Mouse (Mus musculus) heart, postnatal 10 days (tissue): ENCODE measurements around the gene Epha4. TPM values are rescaled to one million over a fixed set of nuclear protein-coding genes. Genes with fewer than 3 reads are reported as not detected.

ENCODE experiments used
- DNase-seq, 2 experiments: peaks; one replicate each; pipeline ENCODE4 v3.0.0; 2021
- intact Hi-C: fragments of 180-260 bp; cut with DNase I; formaldehyde crosslinking; loops from one replicate; pipeline ENCODE4 v1.15.1; 2025
- total RNA-seq, 2 experiments: library from RNA; stranded (reverse); gene quantifications; 2 replicates each; pipeline ENCODE4 v1.2.3; 2021

Gene Epha4
- total RNA-seq, 2 experiments from 2014 or later = 19.3 to 24.0 TPM

- intact Hi-C loops = no loop called here
- no peak for DNase-seq
Observed at GRCm38 (mm10) chr1:77451541-77451940, 63.3 kb downstream of the Epha4 start.

DNA sequence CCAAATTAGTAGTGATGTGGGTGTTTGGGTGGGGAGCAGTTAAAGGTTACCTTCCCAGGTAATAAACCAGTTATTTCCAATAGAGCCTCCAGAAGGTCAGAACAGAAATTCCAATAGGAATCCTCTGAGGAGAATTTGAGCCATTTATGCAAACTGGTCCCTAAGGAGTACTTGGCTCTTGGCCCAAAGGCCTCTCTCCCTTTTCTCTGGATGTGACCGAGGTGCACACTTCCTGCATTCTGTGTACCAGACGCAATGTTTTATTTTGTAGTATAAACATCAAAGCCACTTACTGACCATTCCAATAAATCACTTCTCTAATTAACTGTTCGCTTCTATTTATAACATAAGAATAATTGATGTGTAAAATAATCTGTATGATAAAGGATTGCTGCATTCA, 64.7 kb downstream of the Epha4 start:
- DNase-seq = no peak
- intact Hi-C loops = no loop called here

GRCm38 (mm10) chr1:77447061-77447614, 67.8 kb downstream of the Epha4 start:
- intact Hi-C loops = no loop called here
- DNase-seq = no peak

- intact Hi-C loops = no loop called here
- no peak for DNase-seq
Observed at GRCm38 (mm10) chr1:77446438-77446837, 68.5 kb downstream of the Epha4 start.

GRCm38 (mm10) chr1:77444648-77445047, 70.2 kb downstream of the Epha4 start:
- intact Hi-C loops = loop anchor here (5.0 kb wide), 1 partner anchor 242 kb away; no protein-coding TSS in a partner anchor
- no peak for DNase-seq

GRCm38 (mm10) chr1:77441987-77442386, 72.9 kb downstream of the Epha4 start:
- DNase-seq = peak; percentile 11 to 12
- intact Hi-C loops = loop anchor here (5.0 kb wide), 1 partner anchor 240 kb away; no protein-coding TSS in a partner anchor

GRCm38 (mm10) chr1:77441401-77441800, 73.5 kb downstream of the Epha4 start:
- DNase-seq = no peak
- intact Hi-C loops = loop anchor here (5.0 kb wide), 1 partner anchor 239 kb away; no protein-coding TSS in a partner anchor

- DNase-seq = no peak
- intact Hi-C loops = loop anchor here (5.0 kb wide), 1 partner anchor 238 kb away; no protein-coding TSS in a partner anchor
Observed at GRCm38 (mm10) chr1:77440512-77440911, 74.4 kb downstream of the Epha4 start.

- DNase-seq = no peak
- intact Hi-C loops = loop anchor here (5.0 kb wide), 1 partner anchor 237 kb away; no protein-coding TSS in a partner anchor
Observed at GRCm38 (mm10) chr1:77439383-77440074, 75.4 kb downstream of the Epha4 start.

- intact Hi-C loops = no loop called here
Observed at GRCm38 (mm10) chr1:77438639-77439038, 76.2 kb downstream of the Epha4 start.

DNA sequence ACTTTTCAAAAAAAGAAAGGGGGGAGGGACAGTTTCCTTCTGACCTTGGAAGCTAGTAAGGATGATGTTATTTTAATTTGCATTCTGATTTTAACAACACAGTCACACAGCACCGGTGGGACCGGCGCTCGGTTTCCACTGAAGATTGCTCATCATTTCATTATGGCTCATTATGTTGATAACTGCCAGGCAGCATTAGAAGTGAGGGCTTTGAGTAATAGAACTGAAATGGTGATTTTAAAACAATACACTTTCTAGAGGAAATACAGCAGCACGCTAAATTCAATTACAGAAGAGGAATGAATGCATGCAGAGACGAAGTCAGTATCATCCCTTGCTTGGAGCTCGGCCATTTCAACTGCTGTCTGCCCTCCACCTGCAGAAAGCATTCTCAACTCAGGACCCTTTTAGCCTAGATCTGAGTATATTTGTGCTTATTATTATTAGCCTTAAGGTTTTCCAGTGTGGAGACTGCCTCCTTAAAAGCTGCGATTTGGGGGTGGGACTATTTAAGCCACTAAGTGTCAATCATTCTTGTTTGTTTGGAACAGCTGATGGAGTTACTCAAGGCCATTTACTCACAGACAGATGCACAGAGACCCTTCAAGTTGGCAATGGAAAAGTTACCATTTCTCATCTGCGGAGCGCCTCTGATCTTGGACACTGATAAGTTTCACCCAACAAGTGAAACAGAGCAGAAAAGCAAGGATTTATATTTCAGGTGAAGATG, 76.8 kb downstream of the Epha4 start:
- no peak for DNase-seq
- intact Hi-C loops = no loop called here

More at GRCm38 (mm10) chr1:77438639-77439038, 76.2 kb downstream of the Epha4 start:
- DNase-seq = no peak

- intact Hi-C loops = no loop called here
- DNase-seq = no peak
Observed at GRCm38 (mm10) chr1:77435045-77435444, 79.8 kb downstream of the Epha4 start.

GRCm38 (mm10) chr1:77433148-77433547, 81.7 kb downstream of the Epha4 start:
- DNase-seq = no peak
- intact Hi-C loops = no loop called here

GRCm38 (mm10) chr1:77432489-77432888, 82.4 kb downstream of the Epha4 start:
- intact Hi-C loops = no loop called here
- DNase-seq = no peak

DNA sequence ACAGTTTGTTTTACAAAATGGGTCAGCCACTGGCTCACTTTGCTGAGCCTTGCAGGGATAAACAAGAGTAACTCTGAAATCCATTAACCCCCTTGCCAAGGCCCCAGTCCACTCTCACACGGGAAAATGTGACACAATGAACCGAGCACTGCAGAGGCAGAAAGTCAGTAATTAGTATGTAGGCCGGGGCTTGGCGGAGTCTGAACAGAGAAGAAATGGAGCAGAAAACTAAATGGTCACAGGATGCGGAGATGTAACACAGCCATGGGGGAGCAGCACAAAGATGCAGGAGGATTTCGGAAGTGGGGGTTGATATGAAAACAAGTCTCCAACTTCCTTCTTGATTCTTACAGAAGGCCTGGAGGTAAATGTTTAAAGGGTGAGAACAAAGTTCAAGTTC, 85.7 kb downstream of the Epha4 start:
- DNase-seq = no peak

DNA sequence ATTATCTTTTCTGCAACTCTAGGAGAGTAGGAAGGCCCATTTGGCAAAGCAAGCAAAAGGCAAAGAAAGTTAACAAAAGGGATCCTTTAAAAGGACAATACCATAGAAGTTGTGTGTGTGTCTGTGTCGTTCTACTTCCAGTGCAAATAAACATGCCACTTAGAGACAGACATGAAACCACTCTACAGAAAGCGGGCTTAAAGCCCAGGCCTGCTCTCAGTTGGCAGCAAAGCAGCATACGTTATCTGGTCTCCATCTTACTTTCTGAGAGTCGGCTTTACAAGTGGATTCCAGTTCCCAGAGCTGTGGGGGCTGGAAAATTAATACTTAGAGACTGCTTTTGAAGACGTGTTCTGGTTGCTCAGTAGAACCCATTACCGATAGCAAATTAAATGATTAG, 87.9 kb downstream of the Epha4 start:
- intact Hi-C loops = no loop called here

More for the DNA sequence above, 85.7 kb downstream of the Epha4 start:
- intact Hi-C loops = no loop called here

GRCm38 (mm10) chr1:77425171-77425570, 89.7 kb downstream of the Epha4 start:
- intact Hi-C loops = no loop called here
- no peak for DNase-seq

More for the DNA sequence above, 87.9 kb downstream of the Epha4 start:
- DNase-seq = peak; percentile 44 to 55

GRCm38 (mm10) chr1:77421081-77421480, 93.8 kb downstream of the Epha4 start:
- intact Hi-C loops = no loop called here
- no peak for DNase-seq

DNA sequence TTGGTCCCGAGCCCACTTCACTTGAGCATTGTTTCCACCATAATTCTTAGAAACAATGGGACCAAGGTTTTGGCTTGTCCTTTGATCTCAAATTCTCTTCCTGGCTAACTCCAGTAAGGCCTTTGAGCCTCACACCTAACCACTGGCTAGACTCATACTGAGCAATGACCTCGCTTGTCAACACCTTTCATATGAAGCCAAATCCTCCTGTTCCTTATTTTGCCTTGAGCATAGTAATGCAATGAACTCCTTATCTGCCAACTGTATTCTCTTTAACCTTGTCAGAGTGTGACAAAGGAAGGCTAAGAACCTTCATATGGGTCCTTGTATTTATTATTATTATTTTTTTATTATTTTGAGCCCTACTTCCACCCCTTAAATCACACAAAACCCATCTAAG, 94.5 kb downstream of the Epha4 start:
- DNase-seq = no peak

GRCm38 (mm10) chr1:77416872-77417271, 98.0 kb downstream of the Epha4 start:
- intact Hi-C loops = no loop called here

More for the DNA sequence above, 94.5 kb downstream of the Epha4 start:
- intact Hi-C loops = no loop called here

More at GRCm38 (mm10) chr1:77416872-77417271, 98.0 kb downstream of the Epha4 start:
- DNase-seq = no peak
